Mouse (Mus musculus): Measurements from ENCODE around the gene Cblb.

Gene Cblb

GRCm38 (mm10) chr16:52031091-52031689, at the start of gene Cblb:
TSS of gene Cblb (plus strand) at chr16:52031225.
- peak; percentile 99 for DNase-seq

- DNase-seq: no peak
Measured at GRCm38 (mm10) chr16:51985436-51985835, 45.6 kb upstream of the Cblb start.

DNA sequence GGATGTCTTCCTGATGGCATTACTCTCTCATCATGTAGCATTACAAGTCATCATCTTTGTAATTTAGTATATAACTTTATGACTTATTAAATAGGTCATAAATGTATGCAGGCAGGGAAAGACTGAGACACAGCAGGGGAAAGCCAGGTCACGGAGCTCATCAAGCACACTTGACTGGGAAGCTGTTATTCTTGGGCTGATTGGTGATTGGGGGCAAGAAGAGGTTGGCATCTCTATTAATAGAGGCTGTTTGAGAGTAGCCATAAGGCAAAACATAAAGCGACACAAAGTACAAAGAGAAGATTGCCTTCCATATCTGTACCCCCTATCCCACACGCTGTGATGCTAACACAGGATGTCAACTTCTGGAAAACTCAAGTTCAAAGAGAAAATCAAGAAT, 44.8 kb upstream of the Cblb start:
- DNase-seq: no peak

DNA sequence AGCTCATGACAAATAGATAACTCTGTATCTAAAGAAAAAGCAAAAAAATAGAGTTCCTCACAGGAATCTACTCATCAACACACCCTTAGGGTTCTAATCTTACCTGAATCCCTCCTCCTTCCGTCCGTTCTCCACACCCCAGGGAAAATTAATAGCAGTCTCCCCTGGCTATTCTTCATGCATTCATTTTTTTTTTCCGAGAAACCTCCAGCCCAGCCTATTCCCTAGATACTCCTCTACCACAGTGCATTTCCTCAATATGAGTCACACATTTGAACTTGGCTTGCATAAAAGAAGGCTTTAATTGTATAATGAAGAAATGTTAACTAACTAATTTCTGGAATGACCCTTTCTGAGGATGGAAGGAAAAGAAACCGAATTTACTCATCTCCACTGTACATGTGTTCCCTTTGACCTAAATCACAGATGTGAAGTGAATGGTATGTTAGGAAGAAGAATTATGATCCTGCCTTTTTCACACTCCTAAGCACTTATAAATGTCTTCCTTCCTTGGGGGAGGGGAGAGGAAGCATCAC, 43.9 kb upstream of the Cblb start:
- no peak for DNase-seq

DNA sequence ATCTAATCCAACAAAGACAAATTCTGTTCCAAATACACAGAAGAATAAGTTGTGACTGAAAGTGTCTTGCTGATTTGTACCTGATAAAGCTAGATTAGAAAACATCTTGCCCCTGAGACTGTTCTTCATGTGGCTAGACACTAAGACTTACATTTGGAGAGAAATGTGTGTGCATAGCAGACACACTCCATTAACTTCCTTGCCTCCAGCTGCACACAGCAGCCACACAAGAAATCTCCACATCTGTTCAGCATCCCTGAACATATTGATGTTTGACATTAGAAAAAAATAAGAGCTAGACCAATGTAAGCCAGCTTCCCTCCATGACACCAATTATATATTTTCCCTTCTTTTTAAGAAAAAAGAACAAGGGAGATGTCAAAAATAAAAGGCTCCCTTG, 43.0 kb upstream of the Cblb start:
- DNase-seq: peak; percentile 20

GRCm38 (mm10) chr16:51989259-51989658, 41.8 kb upstream of the Cblb start:
- DNase-seq: peak; percentile 25

- DNase-seq: no peak
Measured at GRCm38 (mm10) chr16:52000043-52000442, 31.0 kb upstream of the Cblb start.

GRCm38 (mm10) chr16:52000801-52001200, 30.2 kb upstream of the Cblb start:
- DNase-seq: no peak

DNA sequence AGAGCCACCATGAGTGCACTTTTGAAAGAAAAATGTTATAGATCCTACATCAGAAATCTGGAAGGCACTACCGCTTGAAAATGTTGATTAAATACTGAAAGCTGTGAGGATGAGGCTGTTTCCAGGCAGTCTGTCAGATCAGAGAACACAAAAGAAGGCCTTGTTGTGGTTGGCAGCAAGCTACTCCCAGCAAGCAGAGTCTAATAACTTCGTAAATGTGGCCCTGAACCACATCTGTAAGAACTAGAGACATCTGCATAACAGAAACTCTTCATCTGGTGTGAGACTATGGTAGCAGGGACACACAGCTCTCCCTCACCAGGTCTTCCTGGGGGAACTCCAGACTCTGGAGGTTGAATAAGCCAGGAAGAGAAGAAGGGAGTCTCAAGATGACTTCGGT, 24.0 kb upstream of the Cblb start:
- DNase-seq: no peak

DNA sequence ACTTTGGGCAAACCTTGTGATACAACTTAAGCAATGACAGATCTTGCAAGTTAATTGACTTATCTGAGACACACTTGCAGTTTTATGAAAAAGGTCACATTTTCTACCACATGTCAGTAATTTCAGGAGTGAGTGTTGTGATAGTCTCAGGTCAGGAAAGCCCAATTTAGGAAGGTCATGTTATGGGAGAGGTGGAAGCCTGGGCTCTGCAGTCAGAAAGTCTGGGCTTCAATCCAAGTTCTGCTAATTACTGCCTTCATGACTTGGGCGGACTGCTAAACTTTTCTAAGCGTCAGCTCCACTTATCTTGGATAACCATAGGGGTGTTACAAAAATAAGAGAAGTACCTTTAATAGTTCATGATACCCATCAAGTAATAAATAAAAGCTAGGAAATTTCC, 22.6 kb upstream of the Cblb start:
- no peak for DNase-seq

GRCm38 (mm10) chr16:52009421-52009820, 21.6 kb upstream of the Cblb start:
- no peak for DNase-seq

DNA sequence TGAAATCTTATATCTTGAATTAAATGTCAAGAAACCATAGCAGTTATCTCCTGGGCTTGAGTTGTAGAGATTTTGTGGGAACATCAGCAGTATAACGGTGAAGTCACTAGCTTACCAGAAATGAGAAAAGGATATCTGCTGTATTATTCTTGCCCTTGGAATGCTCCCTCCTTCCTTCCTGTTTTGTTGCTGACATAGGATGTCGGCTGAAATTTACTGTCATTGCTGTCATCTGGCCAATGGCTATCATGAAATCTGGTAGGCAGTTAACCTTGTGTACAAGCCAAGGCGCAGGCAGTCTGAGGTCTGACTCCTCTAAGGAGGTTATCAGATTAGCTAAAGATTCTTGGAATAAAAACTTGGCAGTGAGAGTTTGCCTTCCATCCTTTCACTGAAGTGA, 18.0 kb upstream of the Cblb start:
- DNase-seq: no peak

- no peak for DNase-seq
Measured at GRCm38 (mm10) chr16:52013812-52014211, 17.2 kb upstream of the Cblb start.

DNA sequence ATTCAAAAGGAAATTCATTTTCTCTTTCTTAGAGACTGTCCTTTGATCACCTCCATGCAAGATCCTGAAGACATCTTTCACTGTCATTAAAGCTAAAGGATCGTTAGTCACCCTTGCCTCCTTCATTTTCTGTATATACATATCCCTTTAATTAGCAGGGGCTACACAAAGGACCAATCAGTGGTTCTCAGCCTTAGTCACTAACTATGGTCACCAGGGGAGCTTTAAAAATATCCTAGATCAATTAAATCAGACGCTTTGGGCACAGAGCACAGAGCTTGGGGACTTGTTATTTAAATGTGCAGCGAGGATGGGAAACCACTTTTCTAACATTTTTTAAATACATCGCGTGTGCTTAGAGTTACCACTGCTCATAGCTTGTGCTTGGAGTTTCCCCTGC, 7.6 kb upstream of the Cblb start:
- DNase-seq: no peak

DNA sequence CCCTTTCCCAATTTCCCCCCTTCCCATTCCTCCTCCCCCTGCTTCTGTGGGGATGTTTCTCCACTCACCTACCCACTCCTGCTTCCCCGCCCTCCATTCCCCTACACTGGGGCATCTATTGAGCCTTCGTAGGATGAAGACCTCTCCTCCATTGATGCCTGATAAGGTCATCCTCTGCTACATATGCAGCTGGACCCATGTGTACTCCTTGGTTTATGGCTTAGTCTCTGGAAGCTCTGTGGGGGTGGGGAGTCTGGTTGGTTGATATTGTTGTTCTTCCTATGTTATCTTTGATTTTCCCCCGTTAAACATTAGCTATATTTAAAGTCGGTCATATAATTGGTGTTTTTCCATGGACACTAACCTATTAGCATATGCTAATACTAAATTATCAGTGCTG, 3.7 kb upstream of the Cblb start:
- no peak for DNase-seq

DNA sequence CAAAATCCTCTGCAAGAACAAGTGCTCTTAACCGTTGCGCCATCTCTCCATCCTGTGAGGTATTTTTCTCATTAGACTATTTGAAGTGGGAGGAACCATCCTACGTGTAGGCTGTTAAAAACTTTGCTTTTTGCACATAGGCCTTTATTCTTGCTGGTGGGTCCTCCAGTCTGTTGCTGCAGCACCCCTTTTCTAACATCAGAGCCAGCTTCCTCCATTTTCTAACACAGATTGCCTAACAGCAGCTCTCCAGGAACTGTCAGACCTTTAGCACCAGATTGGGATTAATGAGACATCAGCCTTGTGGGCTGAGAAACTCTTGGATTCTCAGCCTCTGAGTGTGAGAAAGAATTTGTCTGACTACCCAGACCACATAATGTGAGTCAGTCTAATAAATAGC, 2.0 kb upstream of the Cblb start:
- no peak for DNase-seq

DNA sequence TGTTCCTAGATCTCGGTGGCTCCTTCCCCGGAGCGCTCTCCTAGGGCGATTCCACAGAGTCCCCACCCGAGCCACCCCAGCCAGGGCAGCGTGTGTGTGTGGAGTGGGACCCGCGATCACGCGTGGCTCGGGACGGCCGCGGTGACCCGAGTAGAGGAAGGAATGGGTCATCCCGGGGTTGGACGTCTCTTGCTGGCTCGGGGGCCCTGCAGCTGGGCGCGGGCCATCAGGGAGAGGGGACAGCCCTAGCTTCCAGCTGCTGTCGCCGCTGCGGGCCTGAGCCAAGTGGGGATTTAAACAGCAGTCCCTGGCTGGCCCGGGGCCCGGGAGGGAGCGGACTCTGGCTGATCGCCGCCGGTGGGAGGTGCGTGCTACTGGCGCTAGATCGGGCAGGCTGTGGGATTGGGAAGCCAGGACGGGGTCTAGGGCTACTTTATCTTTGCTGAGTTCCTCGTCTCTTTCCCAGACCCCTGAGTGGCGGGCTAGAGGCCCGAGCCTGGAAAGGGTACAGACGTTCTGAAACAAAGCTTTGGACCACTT, 757 bp downstream of the Cblb start:
- DNase-seq: peak; percentile 84

- DNase-seq: peak; percentile 47
Measured at GRCm38 (mm10) chr16:52032376-52033330, 1.6 kb downstream of the Cblb start.

DNA sequence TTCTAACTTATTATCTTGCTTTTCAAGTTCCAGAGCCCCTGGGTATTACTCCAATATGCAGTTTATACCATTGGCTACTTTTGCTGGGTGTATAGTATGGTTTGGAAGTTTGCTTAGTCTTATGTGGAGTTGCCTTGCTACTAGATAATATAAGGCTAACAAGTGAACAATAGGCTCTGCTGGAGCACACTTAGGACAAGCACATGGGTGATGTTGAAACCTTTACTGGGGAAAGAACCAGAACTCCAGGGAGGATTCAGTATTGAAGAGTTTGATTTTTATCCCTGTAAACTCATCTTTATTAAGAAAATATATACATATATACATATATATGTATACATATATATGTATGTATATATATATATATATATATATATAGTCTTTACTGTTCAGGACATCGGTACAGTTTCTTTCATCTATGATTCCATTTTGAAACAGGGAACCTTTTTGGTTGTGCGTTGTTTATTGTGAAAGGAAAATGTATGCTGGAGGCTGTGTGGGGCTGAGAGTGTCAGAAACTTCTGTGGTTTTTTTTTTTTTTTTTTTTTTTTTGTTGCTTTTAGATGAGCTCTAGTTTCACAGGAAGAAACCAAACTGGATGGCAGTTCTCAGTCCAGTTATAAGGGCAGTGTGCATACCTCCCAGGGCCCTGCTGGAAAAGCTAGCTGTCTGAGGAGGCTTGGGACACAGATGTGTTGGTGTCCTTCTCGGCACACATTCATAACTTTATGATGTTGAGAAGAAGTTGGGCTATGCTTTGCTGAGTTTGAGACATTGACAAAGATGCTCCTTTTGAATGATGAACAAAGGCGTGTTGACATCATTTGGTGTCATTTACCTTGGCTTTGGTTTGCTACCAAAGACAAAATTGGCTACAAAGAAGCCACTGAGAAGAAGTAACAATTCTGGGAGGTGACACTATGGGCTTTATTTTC, 2.6 kb downstream of the Cblb start:
- DNase-seq: no peak

- no peak for DNase-seq
Measured at GRCm38 (mm10) chr16:52034356-52034755, 3.3 kb downstream of the Cblb start.

DNA sequence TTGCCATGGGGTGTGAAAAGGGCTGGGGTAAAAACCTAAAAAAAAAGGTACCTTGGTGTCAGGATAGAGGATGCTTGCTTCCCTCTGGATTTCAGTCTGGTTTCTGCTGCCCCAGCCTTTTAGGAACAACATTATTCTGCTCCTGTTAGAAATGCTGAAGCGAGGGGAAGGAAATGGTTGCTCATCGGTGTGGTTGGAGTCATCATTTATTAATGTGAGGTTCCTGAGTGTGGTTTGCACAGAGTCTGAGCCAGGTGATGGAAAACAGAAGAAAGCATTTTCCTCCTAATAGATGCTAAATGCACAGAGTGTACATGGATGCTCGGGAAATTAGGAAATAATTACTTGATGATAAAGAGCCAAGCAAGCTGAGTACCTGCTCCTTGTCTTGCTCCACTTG, 5.3 kb downstream of the Cblb start:
- no peak for DNase-seq

DNA sequence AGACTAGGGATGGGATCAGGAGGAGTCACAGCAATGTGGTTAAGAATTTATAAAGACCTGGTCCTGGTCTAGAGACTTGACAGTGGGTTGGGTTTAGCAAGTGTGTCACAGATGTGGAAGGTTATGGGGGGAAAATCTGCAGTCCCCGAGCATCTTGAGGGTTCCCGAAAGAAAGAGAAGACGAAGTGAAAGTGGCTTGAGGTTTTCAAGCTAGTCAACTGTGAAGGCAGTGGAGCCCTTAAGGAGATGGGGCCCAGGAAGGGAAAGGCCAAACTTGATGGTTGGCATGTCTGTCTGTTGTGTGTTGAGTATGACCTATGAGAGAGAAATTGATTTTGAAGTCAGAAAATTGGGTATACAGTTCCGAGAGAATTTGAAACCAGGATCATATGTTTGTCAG, 7.3 kb downstream of the Cblb start:
- no peak for DNase-seq

DNA sequence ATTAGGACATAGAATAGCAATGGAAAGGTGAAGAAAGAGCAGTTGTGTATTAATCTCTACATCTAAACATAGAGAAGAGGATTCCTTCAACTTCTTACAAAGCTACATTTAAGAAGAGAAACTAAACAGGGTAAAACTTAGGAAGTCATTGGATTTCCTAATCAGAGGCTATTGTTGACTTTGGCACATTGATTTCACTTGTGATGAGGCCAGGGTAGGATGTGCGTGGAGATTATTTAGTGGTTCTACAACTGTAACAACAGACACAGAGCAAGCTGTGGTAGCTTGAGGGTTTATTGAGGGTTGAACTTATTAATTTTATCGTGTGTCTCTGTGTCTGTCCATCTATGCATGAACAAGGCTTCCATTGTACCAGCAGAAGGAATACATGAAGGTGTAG, 7.8 kb downstream of the Cblb start:
- DNase-seq: no peak
